8 mouse cellular contexts compared by ENCODE assay signal in the genomic region with DNA sequence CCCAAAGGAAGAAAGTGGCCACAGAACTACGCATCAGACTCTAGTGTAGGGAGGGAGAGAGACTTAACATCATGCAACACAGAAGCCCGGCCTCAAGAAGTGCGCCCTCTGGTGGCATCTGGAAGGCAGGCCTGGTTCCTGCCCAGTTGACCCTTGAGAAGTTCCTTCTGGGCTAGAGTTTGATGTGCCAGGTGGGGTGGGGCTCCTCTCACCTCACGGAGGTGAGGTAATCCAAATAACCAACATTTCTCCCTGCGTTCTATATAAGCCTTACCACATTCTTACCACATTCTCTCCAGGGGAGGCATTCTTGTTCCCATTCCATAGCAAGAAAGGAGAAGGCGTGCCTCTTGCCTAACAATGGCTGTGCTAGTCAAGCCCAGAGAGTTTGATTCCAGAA. TPM values are rescaled to one million over a fixed set of nuclear protein-coding genes. Genes with fewer than 3 reads are reported as not detected.
DNase-seq lines count a peak whose midpoint lies in the region; ATAC-seq lines count a peak whose summit lies in the region.

No protein-coding gene starts in this region.

- DNase-seq in left cerebral cortex, adult 11 months (ENCODE audit: low spot score) = peak; percentile 64
- DNase-seq in left cerebral cortex, adult 8-10 months (ENCODE audit: low spot score in 2 of 2) = no peak
- peak; percentile 87 for DNase-seq in adrenal gland, postnatal 10 days
- peak; percentile 53 for DNase-seq in embryo, embryonic 11.5 days (ENCODE audit: low read depth, low spot score)
- peak; percentile 83 for DNase-seq in heart, postnatal 4 days
- DNase-seq in left cerebral cortex, postnatal 4 days = peak; percentile 77
- peak; percentile 49 for DNase-seq in testis, postnatal 14 days (ENCODE audit: low spot score)

- intact Hi-C loops in left cerebral cortex, postnatal 4 days (cut with DNase I) = no loop called here

- peak; percentile 81 for ATAC-seq in monocyte, adult 5-6 weeks (replicated peaks; ENCODE audit: insufficient number of reproducible peaks, low FRiP score, low TSS enrichment, poor library complexity, severe bottlenecking)

RNA-seq across cellular contexts. Expression of gene Stmn1, which starts 12.7 kb away (rescaled TPM):
- total RNA-seq in left cerebral cortex, adult 8-10 months (2022) = 1,000 to 10,000 TPM in 1 of 4 experiments, 100 to 1,000 TPM in 3; 935 to 1,017 (median 942) TPM
- total RNA-seq in adrenal gland, postnatal 10 days (2021) = 100 to 1,000 TPM; 140 to 156 TPM
- total RNA-seq in heart, postnatal 4 days (2021) = 100 to 1,000 TPM; 312 to 327 TPM
- total RNA-seq in left cerebral cortex, postnatal 4 days (2021) = 1,000 to 10,000 TPM; 3,425 to 3,590 TPM
- total RNA-seq in monocyte, adult 5-6 weeks (2017) = 17.1 to 48.5 TPM (median 25.0 TPM) in 3 replicates

RNA-seq across cellular contexts. Expression of gene Paqr7, which starts 15.6 kb away (rescaled TPM):
- total RNA-seq in left cerebral cortex, adult 8-10 months (2022) = 10 to 100 TPM; 58.1 to 64.3 (median 61.1) TPM
- 10 to 100 TPM; 23.5 to 28.6 TPM for total RNA-seq in adrenal gland, postnatal 10 days (2021)
- 1 to 10 TPM; 8.2 to 9.0 TPM for total RNA-seq in heart, postnatal 4 days (2021)
- 10 to 100 TPM; 30.7 to 31.7 TPM for total RNA-seq in left cerebral cortex, postnatal 4 days (2021)
- 2.3 to 9.8 TPM (median 5.0 TPM) in 3 replicates for total RNA-seq in monocyte, adult 5-6 weeks (2017)

RNA-seq across cellular contexts. Expression of gene Aunip, which starts 29.9 kb away (rescaled TPM):
- total RNA-seq in left cerebral cortex, adult 8-10 months (2022) = under 1 TPM; 0.25 to 0.60 (median 0.34) TPM
- total RNA-seq in adrenal gland, postnatal 10 days (2021) = 1 to 10 TPM; 2.4 to 3.1 TPM
- total RNA-seq in heart, postnatal 4 days (2021) = 1 to 10 TPM; 2.9 to 3.6 TPM
- 1 to 10 TPM; 1.4 to 1.8 TPM for total RNA-seq in left cerebral cortex, postnatal 4 days (2021)
- not detected in 3 replicates for total RNA-seq in monocyte, adult 5-6 weeks (2017)

RNA-seq across cellular contexts. Expression of gene Mtfr1l, which starts 54.3 kb away (rescaled TPM):
- total RNA-seq in left cerebral cortex, adult 8-10 months (2022) = 10 to 100 TPM; 70.0 to 79.5 (median 71.9) TPM
- total RNA-seq in adrenal gland, postnatal 10 days (2021) = 100 to 1,000 TPM in 1 of 2 experiments, 10 to 100 TPM in 1; 99.7 to 124 TPM
- 100 to 1,000 TPM; 145 to 150 TPM for total RNA-seq in heart, postnatal 4 days (2021)
- 100 to 1,000 TPM in 1 of 2 experiments, 10 to 100 TPM in 1; 99.4 to 102 TPM for total RNA-seq in left cerebral cortex, postnatal 4 days (2021)
- total RNA-seq in monocyte, adult 5-6 weeks (2017) = 35.4 to 39.0 TPM (median 37.6 TPM) in 3 replicates

Comparison
In these comparisons a context has a peak if more than half of its experiments do, and no peak if none do; other contexts are left out.
1. DNase-seq: peak in left cerebral cortex, adult 11 months (single experiment), adrenal gland, postnatal 10 days (single experiment), embryo, embryonic 11.5 days (single experiment), heart, postnatal 4 days (single experiment), left cerebral cortex, postnatal 4 days (single experiment) and testis, postnatal 14 days (single experiment); none in left cerebral cortex, adult 8-10 months (0 of 2).